Mouse (Mus musculus) left cerebral cortex, adult 8-10 months (tissue): ENCODE data around the gene Uhrf1. TPM values are rescaled to one million over a fixed set of nuclear protein-coding genes. Genes with fewer than 3 reads are reported as not detected.

Experiments used
- DNase-seq, 2 experiments: peaks; one replicate each; pipeline ENCODE4 v3.0.0; 2022; ENCODE audit warnings: low spot score in 2 of 2
- total RNA-seq, 4 experiments: library from RNA; stranded (reverse); gene quantifications; 2 replicates each; pipeline ENCODE4 v1.2.4; 2022

Uhrf1 gene
- total RNA-seq, 4 experiments from 2014 or later: 0.80 to 1.8 (median 1.3) TPM

GRCm38 (mm10) chr17:56275842-56276480, 27.2 kb upstream of the Uhrf1 start:
- no peak for DNase-seq

- DNase-seq: peak; percentile 53 to 87
Observed at GRCm38 (mm10) chr17:56276643-56277566, 26.2 kb upstream of the Uhrf1 start, which contains the start of gene Ticam1. Ticam1 (minus strand) TSS chr17:56276786.

DNA sequence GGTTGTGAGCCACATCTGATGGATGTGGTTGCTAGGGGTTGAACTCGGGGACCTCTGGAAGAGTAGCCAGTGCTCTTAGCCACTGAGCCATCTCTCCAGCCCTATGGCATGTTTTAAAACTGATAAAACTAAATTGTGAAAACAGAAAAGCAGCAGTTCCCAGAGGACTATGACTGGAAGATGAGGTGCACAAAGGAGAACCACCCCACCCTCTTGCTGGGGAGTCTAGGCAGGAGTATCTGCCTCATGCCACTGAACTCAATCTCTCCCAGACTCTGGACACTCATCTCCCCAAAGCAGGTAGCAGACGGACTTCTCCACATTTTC, 25.6 kb upstream of the Uhrf1 start:
- no peak for DNase-seq

DNA sequence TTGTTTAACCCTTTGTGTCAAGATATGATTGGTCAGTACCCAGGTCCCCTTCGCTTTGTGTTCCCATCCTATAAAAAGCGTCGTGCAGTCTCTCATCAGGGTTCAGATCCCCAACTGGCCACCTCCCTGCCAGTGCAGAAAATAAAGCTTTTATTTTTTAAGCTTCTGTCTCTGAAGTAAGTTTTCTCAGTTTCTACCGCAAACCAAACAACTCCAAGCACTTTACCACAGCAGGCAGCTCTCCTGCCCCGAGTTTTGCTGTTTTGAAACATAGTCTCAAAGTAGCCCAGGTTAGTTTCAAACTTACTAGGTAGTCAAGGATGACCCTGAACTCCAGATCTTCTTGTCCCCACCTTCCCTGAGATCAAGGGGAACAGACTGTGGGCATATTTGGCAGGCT, 24.8 kb upstream of the Uhrf1 start:
- no peak for DNase-seq

GRCm38 (mm10) chr17:56279481-56280155, 23.5 kb upstream of the Uhrf1 start:
- no peak for DNase-seq

GRCm38 (mm10) chr17:56281193-56281592, 21.9 kb upstream of the Uhrf1 start:
- no peak for DNase-seq

- no peak for DNase-seq
Observed at GRCm38 (mm10) chr17:56282802-56283201, 20.3 kb upstream of the Uhrf1 start.

DNA sequence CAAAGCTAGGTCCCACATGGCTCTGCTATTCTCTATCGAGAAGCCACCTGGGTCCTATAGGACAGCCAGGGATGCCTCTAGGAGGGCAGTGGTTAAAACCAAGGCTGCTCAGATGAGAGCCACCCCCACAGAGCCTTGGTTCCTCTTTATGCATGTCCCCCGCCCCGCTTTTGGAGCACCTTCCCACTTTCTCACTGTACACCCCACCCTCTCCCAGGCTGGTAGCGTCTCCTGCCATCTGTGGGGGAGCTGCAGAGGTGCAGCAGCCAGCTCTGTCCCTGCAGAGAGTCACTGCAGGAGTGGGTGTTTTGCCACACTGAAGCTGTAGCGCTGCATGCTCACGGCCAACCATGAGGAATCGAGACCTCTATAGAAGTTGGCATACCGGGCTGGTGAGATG, 19.8 kb upstream of the Uhrf1 start:
- DNase-seq: peak in 1 of 2 experiments; percentile 81

- DNase-seq: no peak
Observed at GRCm38 (mm10) chr17:56285995-56286394, 17.1 kb upstream of the Uhrf1 start.

GRCm38 (mm10) chr17:56287830-56288229, 15.3 kb upstream of the Uhrf1 start:
- no peak for DNase-seq

DNA sequence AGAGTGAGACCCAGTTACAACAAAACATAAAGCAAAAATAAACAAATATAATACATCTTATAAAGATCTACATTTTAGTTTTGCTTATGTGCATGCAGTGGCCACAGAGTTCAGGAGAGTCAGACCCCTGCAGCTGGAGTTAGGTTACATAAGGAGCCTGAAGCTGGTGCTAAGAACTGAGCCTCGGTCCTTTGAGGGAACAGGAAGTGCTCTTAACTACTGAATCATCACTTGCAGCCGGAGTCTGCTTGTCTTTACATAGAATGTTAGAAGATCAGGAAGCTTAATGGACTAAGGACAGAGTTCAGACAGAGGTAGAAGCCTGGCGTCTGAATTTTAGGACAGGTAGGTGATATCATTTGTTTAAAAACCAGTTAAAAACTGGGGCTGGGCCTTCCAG, 14.3 kb upstream of the Uhrf1 start:
- no peak for DNase-seq

GRCm38 (mm10) chr17:56289371-56290331, 13.5 kb upstream of the Uhrf1 start:
- no peak for DNase-seq

GRCm38 (mm10) chr17:56290388-56291170, 12.5 kb upstream of the Uhrf1 start:
- DNase-seq: peak in 1 of 2 experiments; percentile 59

GRCm38 (mm10) chr17:56291171-56291511, 12.0 kb upstream of the Uhrf1 start:
- peak in 1 of 2 experiments; percentile 52 for DNase-seq

DNA sequence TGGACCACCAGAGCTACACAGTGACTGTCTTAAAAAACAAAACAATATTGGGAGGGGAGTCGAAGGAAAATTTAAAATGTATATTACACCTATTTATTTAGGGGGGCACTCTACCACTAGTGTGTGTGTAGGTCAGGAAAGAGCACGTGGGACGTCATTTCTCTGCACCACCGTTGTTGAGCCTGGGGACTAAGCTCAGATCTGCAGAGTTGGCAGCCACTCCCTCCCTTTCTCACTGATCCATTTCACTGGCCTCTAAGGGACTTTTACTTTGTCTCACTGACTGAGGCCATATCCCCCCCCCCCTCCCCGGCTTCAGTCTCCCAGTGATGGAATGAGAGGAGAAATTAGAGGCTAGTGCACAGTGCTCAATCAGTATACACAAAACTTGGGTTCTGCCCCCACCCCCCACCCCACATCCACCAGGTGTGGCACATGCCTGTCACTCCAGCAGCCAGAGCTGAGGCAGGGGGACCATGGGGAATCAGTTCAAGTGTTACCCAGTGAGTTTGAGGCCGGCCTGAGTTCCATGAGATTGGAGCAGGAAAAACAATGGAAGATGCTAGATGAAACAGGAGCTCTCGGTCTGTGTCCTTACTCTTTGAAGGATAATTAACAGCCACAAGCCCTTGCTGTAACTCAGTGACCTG, 11.2 kb upstream of the Uhrf1 start:
- no peak for DNase-seq

DNA sequence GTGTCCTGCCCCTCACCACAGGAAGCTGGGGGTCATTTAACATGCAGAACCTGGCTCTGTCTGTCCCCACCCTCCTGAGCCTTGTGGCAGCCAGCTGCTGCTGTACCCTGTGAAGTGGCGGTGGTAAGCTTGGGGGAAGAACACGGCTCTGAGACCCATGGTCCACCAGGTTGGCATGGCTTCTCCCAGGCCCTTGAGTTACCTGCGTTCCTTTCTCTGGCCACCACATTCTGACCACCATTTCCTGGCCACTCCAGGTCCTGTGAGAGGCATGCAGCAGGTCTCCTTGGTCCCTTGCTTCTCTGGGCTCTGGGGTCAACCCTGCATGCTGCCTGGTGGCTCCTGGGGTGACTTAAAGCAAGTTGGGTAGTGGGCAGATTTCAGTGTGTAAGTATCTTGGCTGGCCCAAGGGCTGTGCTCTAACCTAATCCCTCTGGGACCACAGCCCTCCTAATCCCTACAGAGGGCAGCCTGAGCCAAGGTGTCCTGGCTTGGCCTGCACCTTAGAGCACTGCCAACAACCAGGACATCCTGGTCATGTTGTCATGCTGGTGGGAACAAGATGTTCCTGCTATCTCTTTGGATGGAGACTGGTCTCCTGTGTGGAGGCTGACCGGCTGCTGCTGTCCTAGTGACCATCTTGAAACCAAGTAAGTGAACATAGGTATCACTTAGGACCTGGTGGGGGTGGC, 10.4 kb upstream of the Uhrf1 start, which contains the start of gene Plin3:
Gene Plin3 (minus strand): TSS at position 343 of the 692 bp plus-strand sequence.
- DNase-seq: no peak

- no peak for DNase-seq
Observed at GRCm38 (mm10) chr17:56293291-56293690, 9.8 kb upstream of the Uhrf1 start.

DNA sequence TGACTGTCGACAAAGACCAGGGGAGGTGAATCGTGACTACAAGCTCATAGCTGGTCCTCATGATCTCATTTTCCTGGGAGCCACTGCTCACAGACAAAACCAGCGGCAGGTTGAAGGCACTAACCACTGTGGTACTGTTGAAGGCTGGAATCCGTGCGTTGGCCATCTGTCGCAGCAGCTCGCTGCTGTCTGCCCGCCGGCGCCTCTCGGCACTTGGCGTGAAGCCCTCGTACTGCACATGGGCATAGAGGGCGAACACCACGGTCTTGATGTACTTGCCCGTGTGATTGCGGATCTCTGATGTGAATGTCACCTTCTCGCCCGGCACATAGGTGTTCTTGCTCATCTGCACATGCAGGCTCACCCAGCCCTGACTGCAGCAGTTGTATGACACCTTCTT, 8.9 kb upstream of the Uhrf1 start:
- no peak for DNase-seq

DNA sequence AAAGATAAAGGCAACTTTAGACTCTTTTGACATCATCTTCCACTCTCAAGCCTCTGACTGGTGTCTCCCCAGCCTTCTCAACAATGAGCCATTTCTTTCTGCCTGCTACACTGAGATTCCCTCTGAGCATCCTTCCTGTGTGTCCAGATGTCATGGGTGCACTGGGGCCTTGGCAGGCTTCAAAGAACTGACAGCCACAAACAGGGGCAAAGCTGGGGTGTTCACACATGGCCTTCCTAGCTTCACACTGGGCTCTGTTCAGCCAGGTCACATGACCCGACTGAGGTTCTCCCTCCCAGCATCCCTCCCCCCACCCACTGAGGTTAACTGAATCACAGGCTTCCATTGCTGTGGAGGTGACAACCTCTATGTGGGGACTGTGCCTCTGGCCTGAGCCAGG, 6.9 kb upstream of the Uhrf1 start:
- DNase-seq: no peak
